Mouse (Mus musculus) heart, postnatal 0 days (tissue): Measurements from ENCODE around the gene Pola2. TPM values are rescaled to one million over a fixed set of nuclear protein-coding genes. Genes with fewer than 3 reads are reported as not detected.

ENCODE experiments used
- ATAC-seq: fragments of 200-750 bp; cut with Nextera tagmentation; 2 replicates; pipeline ENCODE4 v1.8.0; 2017; ENCODE audit warnings: low read depth, moderate number of reproducible peaks, moderate library complexity; ENCODE audit not compliant: insufficient read depth
- DNase-seq: peaks from one replicate; pipeline ENCODE4 v3.0.0-alpha.2; 2016; ENCODE audit warnings: low spot score
- H3K27ac ChIP-seq: fragments of 300-500 bp; sonication (generic); 2 replicates; pipeline ENCODE4 v1.5.1; 2014; ENCODE audit warnings: low read depth, mild to moderate bottlenecking
- H3K27me3 ChIP-seq: fragments of 300-500 bp; sonication (generic); 2 replicates; pipeline ENCODE4 v1.6.1; 2014; ENCODE audit warnings: low read length, mixed read lengths; ENCODE audit not compliant: control insufficient read depth, insufficient read depth
- H3K36me3 ChIP-seq: fragments of 300-500 bp; sonication (generic); replicated peaks from 2 replicates; pipeline ENCODE4 v1.6.1; 2014; ENCODE audit warnings: low read length, mixed read lengths; ENCODE audit not compliant: control insufficient read depth, insufficient read depth
- H3K4me1 ChIP-seq: fragments of 300-500 bp; sonication (generic); 2 replicates; pipeline ENCODE4 v1.6.1; 2014; ENCODE audit warnings: antibody characterized with exemption; ENCODE audit not compliant: control insufficient read depth, insufficient read depth
- H3K4me2 ChIP-seq: fragments of 300-500 bp; sonication (generic); 2 replicates; pipeline ENCODE4 v1.6.1; 2014; ENCODE audit warnings: low read depth, mild to moderate bottlenecking, low read length, moderate library complexity
- H3K4me3 ChIP-seq: fragments of 300-500 bp; sonication (generic); 2 replicates; pipeline ENCODE4 v1.5.1; 2014; ENCODE audit warnings: low read depth, low read length
- H3K9ac ChIP-seq: fragments of 300-500 bp; sonication (generic); replicated peaks from 2 replicates; pipeline ENCODE4 v1.6.1; 2014; ENCODE audit warnings: low read depth, low read length, mixed read lengths
- H3K9me3 ChIP-seq: fragments of 300-500 bp; sonication (generic); replicated peaks from 2 replicates; pipeline ENCODE4 v1.6.1; 2016; ENCODE audit warnings: low read length; ENCODE audit not compliant: control insufficient read depth
- CTCF ChIP-seq: IDR thresholded peaks from 2 replicates; pipeline ENCODE4 v1.5.1; 2016; ENCODE audit warnings: antibody characterized with exemption, control low read depth, low read depth
- EP300 ChIP-seq: IDR thresholded peaks from 2 replicates; pipeline ENCODE4 v1.6.1; 2016; ENCODE audit warnings: antibody characterized with exemption, low read depth
- WGBS: fragments of 180-500 bp; shearing (Covaris S2); extraction: QIAGEN DNeasy Blood & Tissue Kit; methylation state at CpG from one replicate; pipeline ENCODE4 v1.1.7; 2014; 5-methylcytosine and 5-hydroxymethylcytosine counted together
- polyA plus RNA-seq: library from polyadenylated mRNA; unstranded; fragments of >200 nt; fragmentation: Nextera tagmentation; extraction: Ambion mirVana; gene quantifications from 2 replicates; pipeline ENCODE4 v1.2.1, GENCODE M21; 2015
- total RNA-seq: library from RNA; depleted of rRNA; stranded (reverse); fragments of >200 nt; gene quantifications from 2 replicates; pipeline ENCODE4 v1.2.3, GENCODE M21; 2014; ENCODE audit warnings: low replicate concordance

Pola2 gene
- total and polyA plus RNA-seq, 2 experiments from 2014 or later: 34.1 to 44.7 TPM

DNA sequence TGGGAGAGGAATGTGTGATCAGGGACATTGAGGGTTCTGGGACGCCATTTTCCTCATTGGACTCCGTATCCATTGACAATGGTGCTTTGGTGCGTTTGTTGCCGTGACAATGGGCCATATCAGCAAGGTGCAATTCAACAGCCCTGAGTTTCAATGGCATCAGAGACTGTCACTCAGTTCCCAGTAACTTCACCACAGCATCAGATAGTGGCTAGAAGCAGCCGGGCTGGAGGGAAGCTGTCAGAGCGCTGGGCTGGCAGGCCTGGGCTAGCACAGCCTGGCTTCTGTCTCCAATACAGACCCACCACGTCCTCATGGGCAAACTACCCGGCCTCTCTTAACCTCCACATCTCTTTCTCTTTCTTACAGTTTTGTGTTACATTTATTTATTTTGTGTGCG, 16.5 kb upstream of the Pola2 start:
- H3K4me1 ChIP-seq: no peaks in the 10 kb centered on the region
- H3K9me3 ChIP-seq: no peaks in the 10 kb centered on the region
- TF ChIP-seq EP300 (no peak), CTCF (no peak)
- no peak overlapping the region for H3K9ac ChIP-seq
- no peak for DNase-seq
- 76% methylated on average over 9 of the region's 9 CpGs for WGBS
- ATAC-seq: no peak
- H3K27ac ChIP-seq: no peak overlapping the region
- no peaks in the 10 kb centered on the region for H3K36me3 ChIP-seq
- no peak overlapping the region for H3K4me3 ChIP-seq
- no peak overlapping the region for H3K4me2 ChIP-seq
- no peaks in the 10 kb centered on the region for H3K27me3 ChIP-seq

DNA sequence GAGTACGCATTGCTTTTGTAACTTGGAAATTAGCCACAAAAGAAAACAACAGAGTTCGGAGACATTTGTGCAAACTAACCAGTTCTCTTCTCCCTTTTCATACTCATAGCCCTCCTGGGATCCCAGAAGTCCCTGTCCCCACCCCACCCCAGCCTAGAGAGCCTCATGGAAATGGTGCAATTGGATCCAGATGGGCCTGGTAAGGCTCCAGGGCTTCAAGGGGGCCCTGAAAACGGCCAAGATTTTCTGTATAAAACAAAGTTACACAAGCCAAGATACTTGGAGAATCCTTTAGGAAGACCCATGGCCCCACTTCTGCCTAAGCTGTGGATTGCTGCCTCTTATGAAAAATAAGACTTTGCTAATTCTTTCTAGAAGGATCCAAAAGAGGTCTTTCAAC, 13.7 kb upstream of the Pola2 start:
- no peak overlapping the region for H3K4me3 ChIP-seq
- WGBS: 78% methylated on average over 3 of the region's 3 CpGs
- no peaks in the 10 kb centered on the region for H3K27me3 ChIP-seq
- DNase-seq (no peak), ATAC-seq (no peak)
- no peaks in the 10 kb centered on the region for H3K36me3 ChIP-seq
- no peak overlapping the region for H3K4me2 ChIP-seq
- no peaks in the 10 kb centered on the region for H3K4me1 ChIP-seq
- no peak overlapping the region for H3K9ac ChIP-seq
- TF ChIP-seq CTCF: no peak
- no peak overlapping the region for H3K27ac ChIP-seq
- H3K9me3 ChIP-seq: no peaks in the 10 kb centered on the region

DNA sequence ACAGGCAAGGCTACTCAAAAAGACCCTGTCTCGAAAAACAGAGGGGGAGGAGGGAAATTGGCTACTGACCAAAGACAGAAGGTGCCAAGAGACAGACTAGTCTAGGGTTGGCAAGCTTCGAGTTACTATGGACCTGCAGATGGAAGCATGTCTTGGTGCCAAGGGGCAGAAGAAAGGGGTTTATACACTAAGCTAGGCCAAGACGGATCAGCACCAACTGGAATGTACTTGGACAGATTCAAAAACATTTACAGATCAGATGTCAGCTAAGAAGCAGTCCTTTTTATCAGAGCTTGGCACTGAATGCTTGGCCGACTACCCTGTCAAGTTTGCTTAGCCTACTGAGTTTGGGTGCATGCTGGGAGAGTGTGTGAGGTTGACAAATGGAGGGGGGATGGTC, 11.7 kb upstream of the Pola2 start:
- 59% methylated on average over 4 of the region's 4 CpGs for WGBS
- no peak for DNase-seq
- Histone ChIP-seq H3K27ac (no peak overlapping the region), H3K36me3 (no peaks in the 10 kb centered on the region), H3K9me3 (no peaks in the 10 kb centered on the region), H3K4me2 (no peak overlapping the region), H3K9ac (no peak overlapping the region), H3K27me3 (no peaks in the 10 kb centered on the region), H3K4me3 (no peak overlapping the region), H3K4me1 (no peaks in the 10 kb centered on the region)
- ATAC-seq: no peak
- TF ChIP-seq EP300 (no peak), CTCF (no peak)

DNA sequence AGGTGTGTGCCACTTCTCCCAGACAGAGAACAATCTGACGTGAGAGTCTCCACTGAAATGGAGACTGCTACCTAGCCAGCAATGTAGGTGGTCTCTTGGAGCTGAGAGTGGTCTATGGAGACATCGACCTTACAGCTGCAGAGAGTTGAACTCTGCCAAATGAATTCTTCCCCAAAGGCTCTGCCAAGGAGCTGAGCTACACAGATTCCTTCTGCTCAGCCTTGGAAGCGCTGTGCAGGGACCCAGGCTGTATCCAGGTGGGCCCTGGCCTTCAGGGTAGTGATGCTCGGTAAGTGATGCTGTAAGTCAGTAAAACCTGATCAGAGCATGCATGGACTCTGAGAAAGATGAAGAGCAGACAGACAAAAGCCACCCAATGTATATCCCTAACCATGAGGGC, 11.1 kb upstream of the Pola2 start:
- WGBS: 69% methylated on average over 4 of the region's 4 CpGs
- TF ChIP-seq CTCF (no peak), EP300 (no peak)
- no peak for DNase-seq

DNA sequence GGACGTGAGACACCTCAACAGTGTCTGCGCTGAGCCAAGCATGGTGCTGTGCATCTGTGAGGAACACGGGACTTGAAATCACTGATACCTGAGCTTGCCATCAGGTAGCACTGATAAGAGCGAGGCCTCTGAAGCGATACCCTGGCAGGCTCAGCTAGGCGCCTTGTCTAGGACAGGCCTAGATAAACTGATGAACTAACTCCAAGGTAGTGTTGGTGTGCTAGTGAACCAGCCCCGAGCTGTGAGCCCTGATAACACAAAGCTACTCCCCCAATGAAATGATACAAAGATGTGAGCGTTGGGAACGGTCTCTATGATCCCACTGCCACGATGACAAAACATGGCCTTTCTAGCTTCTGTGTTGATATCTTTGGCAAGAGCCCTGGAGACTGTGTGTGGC, 3.7 kb upstream of the Pola2 start:
- Histone ChIP-seq H3K4me2 (no peak overlapping the region), H3K27ac (no peak overlapping the region), H3K4me1 (peaks cover 9% of the 10 kb centered on the region; the same call in 1 of the 2 replicates), H3K9me3 (no peaks in the 10 kb centered on the region), H3K9ac (no peak overlapping the region), H3K4me3 (no peak overlapping the region), H3K27me3 (no peaks in the 10 kb centered on the region), H3K36me3 (no peaks in the 10 kb centered on the region)
- WGBS: 76% methylated on average over 10 of the region's 10 CpGs
- ATAC-seq (no peak), DNase-seq (no peak)
- TF ChIP-seq CTCF (no peak), EP300 (no peak)

More for the DNA sequence above, 11.1 kb upstream of the Pola2 start:
- ATAC-seq: no peak
- Histone ChIP-seq H3K9me3 (no peaks in the 10 kb centered on the region), H3K36me3 (no peaks in the 10 kb centered on the region), H3K27me3 (no peaks in the 10 kb centered on the region), H3K4me2 (no peak overlapping the region), H3K4me1 (no peaks in the 10 kb centered on the region), H3K4me3 (no peak overlapping the region), H3K9ac (no peak overlapping the region), H3K27ac (no peak overlapping the region)

DNA sequence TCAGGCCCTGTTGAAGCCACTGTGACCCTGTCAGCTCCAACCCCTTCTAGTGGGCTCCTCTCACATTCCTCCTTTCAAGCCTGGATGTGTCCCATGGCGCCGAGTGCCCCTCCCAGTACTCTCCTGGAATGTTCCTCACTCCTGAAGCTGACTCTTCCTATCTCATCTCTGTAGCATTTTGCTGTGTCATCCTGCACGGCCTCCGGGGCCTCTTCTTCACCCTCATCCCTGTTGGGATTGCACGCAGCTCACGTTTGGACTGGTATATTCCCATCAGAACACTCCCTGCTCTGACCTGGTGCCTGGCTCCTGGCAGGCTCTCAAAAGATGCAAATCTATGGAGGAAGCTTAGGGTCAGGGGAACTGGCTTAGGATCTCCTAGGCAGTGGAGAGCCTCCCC, 2.8 kb upstream of the Pola2 start:
- no peak overlapping the region for H3K4me3 ChIP-seq
- no peak overlapping the region for H3K9ac ChIP-seq
- peaks cover 9% of the 10 kb centered on the region; the same call in 1 of the 2 replicates for H3K4me1 ChIP-seq
- TF ChIP-seq EP300: no peak
- TF ChIP-seq CTCF: no peak
- WGBS: 42% methylated on average over 6 of the region's 6 CpGs
- ATAC-seq: no peak
- no peak for DNase-seq
- H3K36me3 ChIP-seq: no peaks in the 10 kb centered on the region
- no peaks in the 10 kb centered on the region for H3K27me3 ChIP-seq
- no peaks in the 10 kb centered on the region for H3K9me3 ChIP-seq
- no peak overlapping the region for H3K4me2 ChIP-seq
- H3K27ac ChIP-seq: no peak overlapping the region
